8 mouse cellular contexts compared by ENCODE assay signal in the genomic region with DNA sequence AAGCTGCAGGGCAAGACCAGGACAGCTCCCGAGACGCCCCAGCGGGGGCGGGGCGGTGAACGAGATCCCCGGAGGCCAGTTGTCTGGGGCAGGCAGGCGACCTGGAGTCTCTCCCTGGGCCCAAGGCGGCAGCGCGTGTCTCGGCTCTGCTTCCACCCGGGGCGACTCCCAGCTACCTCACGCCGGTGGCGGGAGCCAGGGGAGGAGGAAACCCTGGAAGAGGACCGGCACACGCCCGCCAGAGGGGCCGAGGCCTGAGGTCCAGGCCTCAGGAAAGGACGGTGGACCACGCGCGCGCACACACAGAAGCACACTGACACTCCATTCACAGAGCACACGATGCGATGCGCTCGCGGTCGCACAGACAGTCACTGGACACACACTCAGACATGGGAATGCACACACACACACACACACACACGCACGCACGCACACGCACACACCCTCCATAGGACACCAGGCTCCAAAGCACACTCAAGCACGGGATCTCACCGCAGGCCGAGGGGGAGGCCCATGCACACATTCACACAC. TPM values are rescaled to one million over a fixed set of nuclear protein-coding genes. Genes with fewer than 3 reads are reported as not detected.
A peak's percentile ranks its signal among the peaks of the same experiment; 100 is the strongest.
DNase-seq lines count a peak whose midpoint lies in the region; ATAC-seq and TF ChIP-seq lines count a peak whose summit lies in the region.

No protein-coding gene starts in this region.

- TF ChIP-seq EP300 in heart, postnatal 0 days (IDR thresholded peaks at IDR 0.05; ENCODE audit: low read depth): no peak

- WGBS in embryonic facial prominence, embryonic 12.5 days: 1% methylated on average over 38 of the region's 39 CpGs
- WGBS in heart, postnatal 0 days: under 1% methylated on average over 36 of the region's 39 CpGs
- under 1% methylated on average over 39 of the region's 39 CpGs for WGBS in midbrain, embryonic 10.5 days

- peak overlapping the region; percentile 94 for H3K4me2 ChIP-seq in embryonic facial prominence, embryonic 12.5 days (replicated peaks)
- H3K4me2 ChIP-seq in heart, postnatal 0 days (ENCODE audit: low read depth, low read length): peak overlapping the region; percentile 98

- no peak for ATAC-seq in embryonic facial prominence, embryonic 12.5 days (ENCODE audit: insufficient number of reproducible peaks, insufficient read depth, low FRiP score, low TSS enrichment)
- ATAC-seq in heart, postnatal 0 days (ENCODE audit: insufficient read depth, low read depth): no peak

- H3K36me3 ChIP-seq in testis, adult 2 months (ENCODE audit: control insufficient read depth, insufficient read depth, low read length): no peaks in the 10 kb centered on the region
- no peaks in the 10 kb centered on the region for H3K36me3 ChIP-seq in embryonic facial prominence, embryonic 12.5 days
- H3K36me3 ChIP-seq in heart, postnatal 0 days (replicated peaks; ENCODE audit: control insufficient read depth, insufficient read depth, low read length): no peaks in the 10 kb centered on the region
- no peaks in the 10 kb centered on the region for H3K36me3 ChIP-seq in midbrain, embryonic 10.5 days

- H3K27ac ChIP-seq in testis, adult 2 months (ENCODE audit: control insufficient read depth, insufficient read depth, low read depth, low read length): no peak overlapping the region
- H3K27ac ChIP-seq in embryonic facial prominence, embryonic 12.5 days: 0 out of 2 replicates have a peak overlapping the region, but pooled peaks have one; percentile 38
- H3K27ac ChIP-seq in heart, postnatal 0 days (ENCODE audit: low read depth): no peak overlapping the region
- H3K27ac ChIP-seq in midbrain, embryonic 10.5 days (replicated peaks): peak overlapping the region; percentile 86

- DNase-seq in testis, postnatal 14 days (ENCODE audit: low spot score): no peak
- no peak for DNase-seq in heart, postnatal 0 days (ENCODE audit: low spot score)
- peak; percentile 42 to 71 for DNase-seq in kidney, postnatal 36 days
- DNase-seq in midbrain, embryonic 10.5 days (ENCODE audit: low spot score): peak; percentile 60
- DNase-seq in right cerebral cortex, postnatal 25 days: no peak
- no peak for DNase-seq in right cerebral cortex, adult 18-20 months

- no peak; the same call in 1 of the 2 replicates for TF ChIP-seq POLR2A in testis, adult 2 months (IDR thresholded peaks at IDR 0.05; ENCODE audit: control insufficient read depth, low read depth, low read length)

- H3K4me1 ChIP-seq in testis, adult 2 months (ENCODE audit: control insufficient read depth, insufficient read depth, low read length): peaks cover 28% of the 10 kb centered on the region
- peaks cover 41% of the 10 kb centered on the region for H3K4me1 ChIP-seq in embryonic facial prominence, embryonic 12.5 days
- peaks cover 15% of the 10 kb centered on the region; the same call in 1 of the 2 replicates for H3K4me1 ChIP-seq in heart, postnatal 0 days (ENCODE audit: control insufficient read depth, insufficient read depth)
- peaks cover 53% of the 10 kb centered on the region for H3K4me1 ChIP-seq in midbrain, embryonic 10.5 days

- TF ChIP-seq CTCF in testis, adult 2 months (IDR thresholded peaks at IDR 0.05; ENCODE audit: control insufficient read depth, insufficient read depth, insufficient replicate concordance, low read depth, low read length): no peak
- TF ChIP-seq CTCF in heart, postnatal 0 days (IDR thresholded peaks at IDR 0.05; ENCODE audit: low read depth): no peak

- peak overlapping the region; percentile 75 for H3K4me3 ChIP-seq in testis, adult 2 months (ENCODE audit: control insufficient read depth, low read depth, low read length)
- H3K4me3 ChIP-seq in embryonic facial prominence, embryonic 12.5 days: peak overlapping the region; percentile 68
- H3K4me3 ChIP-seq in heart, postnatal 0 days (ENCODE audit: low read depth, low read length): peak overlapping the region; percentile 70
- H3K4me3 ChIP-seq in midbrain, embryonic 10.5 days: peak overlapping the region; percentile 80

- H3K9me3 ChIP-seq in embryonic facial prominence, embryonic 12.5 days: no peaks in the 10 kb centered on the region
- no peaks in the 10 kb centered on the region for H3K9me3 ChIP-seq in heart, postnatal 0 days (replicated peaks; ENCODE audit: control insufficient read depth, low read length)
- no peaks in the 10 kb centered on the region for H3K9me3 ChIP-seq in midbrain, embryonic 10.5 days (replicated peaks)

- H3K27me3 ChIP-seq in testis, adult 2 months (ENCODE audit: control insufficient read depth, insufficient read depth, low read length): no peaks in the 10 kb centered on the region
- H3K27me3 ChIP-seq in embryonic facial prominence, embryonic 12.5 days: peaks cover 14% of the 10 kb centered on the region; the same call in 1 of the 2 replicates
- peaks cover 47% of the 10 kb centered on the region for H3K27me3 ChIP-seq in heart, postnatal 0 days (ENCODE audit: control insufficient read depth, insufficient read depth, low read length)
- H3K27me3 ChIP-seq in midbrain, embryonic 10.5 days (ENCODE audit: low read depth, poor library complexity, severe bottlenecking): peaks cover 78% of the 10 kb centered on the region

- peak overlapping the region; percentile 76 for H3K9ac ChIP-seq in embryonic facial prominence, embryonic 12.5 days
- peak overlapping the region; percentile 65; the same call in 1 of the 2 replicates for H3K9ac ChIP-seq in heart, postnatal 0 days (replicated peaks; ENCODE audit: low read depth, low read length)

RNA-seq across cellular contexts. Expression of gene Ptpru, which starts 1.7 kb away (rescaled TPM):
- 2.5 and 3.1 TPM in 2 replicates for polyA plus RNA-seq in testis, adult 2 months (2012; rRNA removed)
- 38.1 and 39.2 TPM in 2 replicates for polyA plus RNA-seq in embryonic facial prominence, embryonic 12.5 days (2016; fragmentation: Nextera tagmentation; extraction: Ambion mirVana)
- total RNA-seq in heart, postnatal 0 days (2014; rRNA removed; ENCODE audit: low replicate concordance): 0.54 and 0.69 TPM in 2 replicates
- 0.77 and 1.1 TPM in 2 replicates for polyA plus RNA-seq in heart, postnatal 0 days (2015; fragmentation: Nextera tagmentation; extraction: Ambion mirVana)
- 12.4 and 16.8 TPM in 2 replicates for polyA plus RNA-seq in midbrain, embryonic 10.5 days (2016; fragmentation: Nextera tagmentation; extraction: Ambion mirVana)

RNA-seq across cellular contexts. Expression of gene Mecr, which starts 6.9 kb away (rescaled TPM):
- 17.2 and 19.3 TPM in 2 replicates for polyA plus RNA-seq in testis, adult 2 months (2012; rRNA removed)
- polyA plus RNA-seq in embryonic facial prominence, embryonic 12.5 days (2016; fragmentation: Nextera tagmentation; extraction: Ambion mirVana): 48.4 and 50.4 TPM in 2 replicates
- total RNA-seq in heart, postnatal 0 days (2014; rRNA removed; ENCODE audit: low replicate concordance): 32.7 and 70.5 TPM in 2 replicates
- polyA plus RNA-seq in heart, postnatal 0 days (2015; fragmentation: Nextera tagmentation; extraction: Ambion mirVana): 44.4 and 47.3 TPM in 2 replicates
- 51.7 and 58.0 TPM in 2 replicates for polyA plus RNA-seq in midbrain, embryonic 10.5 days (2016; fragmentation: Nextera tagmentation; extraction: Ambion mirVana)

RNA-seq across cellular contexts. Expression of gene Srsf4, which starts 37.0 kb away (rescaled TPM):
- polyA plus RNA-seq in testis, adult 2 months (2012; rRNA removed): 41.6 and 44.1 TPM in 2 replicates
- polyA plus RNA-seq in embryonic facial prominence, embryonic 12.5 days (2016; fragmentation: Nextera tagmentation; extraction: Ambion mirVana): 141 and 143 TPM in 2 replicates
- total RNA-seq in heart, postnatal 0 days (2014; rRNA removed; ENCODE audit: low replicate concordance): 14.3 and 17.1 TPM in 2 replicates
- polyA plus RNA-seq in heart, postnatal 0 days (2015; fragmentation: Nextera tagmentation; extraction: Ambion mirVana): 40.7 and 42.0 TPM in 2 replicates
- polyA plus RNA-seq in midbrain, embryonic 10.5 days (2016; fragmentation: Nextera tagmentation; extraction: Ambion mirVana): 147 and 157 TPM in 2 replicates

Comparison
In these comparisons a context has a peak if more than half of its experiments do, and no peak if none do; other contexts are left out.
1. H3K27ac ChIP-seq: peak in embryonic facial prominence, embryonic 12.5 days (single experiment) and midbrain, embryonic 10.5 days (single experiment); none in testis, adult 2 months (single experiment) and heart, postnatal 0 days (single experiment).
2. DNase-seq: peak in kidney, postnatal 36 days (2 of 2) and midbrain, embryonic 10.5 days (single experiment); none in testis, postnatal 14 days (single experiment), heart, postnatal 0 days (single experiment), right cerebral cortex, postnatal 25 days (single experiment) and right cerebral cortex, adult 18-20 months (single experiment).
3. Peak in every context shown above with its lines, with median percentiles within 50 percentile points of each other: H3K4me3 ChIP-seq.